Mouse (Mus musculus): ENCODE data around the gene Gm2000.

DNA sequence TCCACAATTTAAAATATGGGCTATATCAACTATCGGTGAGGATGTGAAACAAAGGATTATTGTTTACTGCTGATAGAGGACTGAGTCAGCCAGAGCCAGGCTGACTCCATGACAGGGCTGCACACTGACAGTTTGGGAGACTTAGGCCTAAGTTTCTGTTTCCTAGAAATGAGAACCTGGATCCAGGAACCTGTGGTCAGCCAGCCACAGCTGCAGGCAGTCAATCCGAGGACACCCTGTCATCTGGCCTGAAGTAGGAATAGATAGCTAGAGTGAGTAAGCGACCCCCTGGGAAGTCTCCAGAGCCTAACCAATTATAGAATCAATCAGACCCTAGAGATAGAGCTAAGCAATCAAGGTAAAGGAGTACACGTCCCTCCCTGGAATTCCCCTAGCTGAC is 21.4 kb upstream of the Gm2000 start:
- TF ChIP-seq CTCF (IDR thresholded peaks at IDR 0.05; ENCODE audit: borderline replicate concordance, insufficient read depth, low read length) = no peak
- no peak for TF ChIP-seq POLR2A (IDR thresholded peaks at IDR 0.05; ENCODE audit: low read depth, low read length)

Data from embryonic fibroblast, embryonic 13.5 days (primary cell).